Mouse (Mus musculus) cerebellum, adult (tissue): ENCODE measurements at regions not wholly inside any gene's neighbourhood (a gene's known extent, or its start where the extent isn't known, plus 50 kb on each side); places are given as distances from the start of the nearest gene placed in this dataset.
"Not testable (repeated sequence)": the region's sequence is repeated elsewhere in the genome, so short reads cannot be mapped to it uniquely, and the experiment has no call there.

Experiments used
- ATAC-seq: cut with Nextera tagmentation; 2 replicates; pipeline ENCODE4 v1.9.2; 2017; ENCODE audit warnings: mild to moderate bottlenecking, moderate library complexity, mixed read lengths; ENCODE audit not compliant: insufficient number of reproducible peaks, low FRiP score, low TSS enrichment

DNA sequence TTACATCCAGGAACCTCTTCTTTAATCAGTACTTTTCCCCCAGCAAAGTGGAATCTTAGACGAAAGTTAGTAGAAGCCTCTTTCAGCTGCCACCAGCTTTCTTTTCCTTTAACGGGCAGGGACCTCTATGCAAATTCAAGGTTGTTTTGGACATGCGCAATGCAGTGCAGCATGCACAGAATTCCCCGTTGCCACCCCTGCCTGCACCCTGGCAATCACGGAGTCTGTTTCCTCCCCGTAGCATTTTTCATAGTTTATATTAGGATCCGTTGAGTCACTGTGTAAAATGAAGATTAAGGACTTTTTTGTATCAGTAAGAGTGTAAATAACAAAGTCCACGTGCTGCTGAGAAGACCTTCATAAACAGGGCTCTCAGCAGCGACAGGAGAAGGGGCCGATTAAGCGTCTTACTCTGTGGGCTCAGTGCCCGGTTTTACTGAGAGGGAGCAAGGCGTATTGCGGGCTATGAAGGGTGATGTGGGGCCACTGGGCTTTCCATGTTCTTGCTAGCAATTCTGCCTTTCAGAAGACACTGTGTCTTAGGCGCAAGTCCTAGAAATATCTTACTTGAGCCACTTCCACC lies 212.5 kb downstream of the Fgf9 start:
- peak; percentile 36; the same call in 1 of the 2 replicates for ATAC-seq

DNA sequence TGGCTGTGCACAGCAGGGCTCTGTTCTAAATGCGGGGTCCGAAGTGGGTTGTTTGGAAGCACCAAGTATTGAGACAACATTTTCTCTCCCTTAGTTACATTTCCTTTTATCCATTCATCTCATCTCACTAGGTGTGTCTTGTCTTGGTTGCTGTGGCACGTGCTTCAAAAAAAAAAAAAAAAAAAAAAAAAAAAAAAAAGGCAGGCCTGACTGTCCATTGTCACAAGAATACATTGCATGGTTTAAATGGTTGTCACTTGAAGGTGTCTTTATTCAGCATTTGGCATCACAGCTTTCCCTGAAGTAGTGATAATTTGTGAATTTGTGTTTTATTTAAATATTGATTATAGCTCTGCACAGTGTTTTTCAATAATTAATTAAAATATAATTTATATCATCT lies 211.9 kb downstream of the Fgf9 start:
- no peak for ATAC-seq

DNA sequence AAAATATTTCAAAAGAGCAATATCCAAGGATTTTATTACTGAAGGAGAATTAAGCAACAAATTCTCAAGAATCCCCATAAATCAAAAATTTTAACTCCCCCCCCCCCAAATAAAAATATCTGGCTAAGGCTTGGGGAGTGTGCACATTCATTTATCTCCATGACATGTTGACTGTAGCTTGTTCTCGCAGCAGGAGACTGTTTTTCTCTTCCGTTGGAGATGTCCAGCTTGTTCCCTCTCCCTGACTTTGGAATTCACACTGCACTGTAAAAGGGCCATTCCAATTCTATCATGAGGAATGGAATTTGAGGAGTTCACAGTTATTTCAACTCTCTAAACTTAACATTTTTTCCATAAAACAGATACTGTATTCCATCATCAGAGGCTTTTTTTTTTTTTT lies 204.1 kb downstream of the Fgf9 start:
- ATAC-seq: not testable (repeated sequence)

DNA sequence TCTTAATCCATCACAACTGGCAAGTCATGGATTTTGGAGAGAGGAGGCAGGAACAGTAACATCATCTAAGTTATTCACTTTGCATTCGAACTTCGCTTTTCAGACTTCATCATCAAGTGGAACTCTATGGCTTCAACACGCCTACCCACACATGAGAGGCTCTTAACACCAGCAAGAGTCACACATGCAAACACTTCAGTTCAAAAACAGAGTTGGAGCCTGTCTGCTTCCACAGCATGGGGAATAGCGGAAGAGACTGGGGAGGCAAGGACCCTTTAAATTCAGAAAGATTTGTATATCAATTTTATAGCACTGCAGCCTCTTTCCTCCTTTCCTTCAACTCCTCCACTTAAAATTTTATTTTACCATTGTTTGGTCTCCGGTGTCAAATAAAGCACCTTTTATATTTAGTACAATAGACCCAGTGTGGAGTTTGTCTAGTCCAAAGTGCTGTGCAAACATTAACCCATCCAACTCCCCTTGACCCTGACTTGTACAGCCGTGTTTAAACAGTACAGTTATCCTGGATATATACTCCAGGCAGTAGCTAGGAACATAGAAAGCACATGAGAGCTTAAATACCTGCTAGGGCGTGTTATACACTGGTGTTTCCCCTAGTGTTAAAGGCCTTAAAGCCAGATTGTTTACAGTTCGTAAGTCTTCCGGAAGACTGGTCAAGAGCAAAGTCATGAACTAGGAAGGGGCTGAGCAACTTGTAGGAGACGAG lies 203.5 kb downstream of the Fgf9 start:
- ATAC-seq: no peak

DNA sequence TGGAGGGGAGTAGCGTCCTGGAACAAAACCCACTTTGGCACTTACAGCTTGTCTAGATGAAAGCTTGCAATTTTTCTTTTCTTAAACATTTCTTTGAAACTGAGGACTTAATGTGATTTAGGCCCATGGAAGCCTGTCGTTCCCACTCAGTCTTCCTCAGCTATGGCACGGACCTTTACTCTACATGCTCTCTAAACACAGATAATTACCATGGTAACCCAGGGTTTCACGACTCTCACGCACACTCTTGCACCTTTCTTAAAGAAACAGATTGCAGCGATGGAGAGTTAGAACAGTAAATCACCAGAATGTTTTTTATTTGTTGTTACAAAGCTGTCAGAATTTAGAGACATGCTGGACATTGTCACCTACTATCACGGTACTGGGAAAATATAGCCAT lies 195.0 kb downstream of the Fgf9 start:
- no peak for ATAC-seq

DNA sequence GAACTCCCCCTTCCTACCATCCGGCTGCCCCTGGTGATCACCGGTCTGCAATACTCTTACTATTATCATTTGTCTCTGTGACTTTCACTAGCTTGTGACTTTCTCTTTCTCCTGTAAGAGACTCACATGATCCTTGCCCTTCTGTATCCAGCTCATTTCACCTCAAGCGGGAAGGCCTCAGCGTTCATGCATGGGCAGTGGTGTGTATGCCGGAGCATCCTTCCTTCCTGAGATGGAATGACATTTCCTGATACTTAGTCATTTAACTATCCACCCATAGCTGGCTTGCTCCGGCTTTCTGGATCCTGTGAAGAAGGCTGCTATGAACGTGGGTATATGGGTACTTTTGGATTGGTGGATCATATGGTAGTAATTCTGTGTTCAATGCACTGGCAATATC lies 194.1 kb downstream of the Fgf9 start:
- ATAC-seq: no peak

DNA sequence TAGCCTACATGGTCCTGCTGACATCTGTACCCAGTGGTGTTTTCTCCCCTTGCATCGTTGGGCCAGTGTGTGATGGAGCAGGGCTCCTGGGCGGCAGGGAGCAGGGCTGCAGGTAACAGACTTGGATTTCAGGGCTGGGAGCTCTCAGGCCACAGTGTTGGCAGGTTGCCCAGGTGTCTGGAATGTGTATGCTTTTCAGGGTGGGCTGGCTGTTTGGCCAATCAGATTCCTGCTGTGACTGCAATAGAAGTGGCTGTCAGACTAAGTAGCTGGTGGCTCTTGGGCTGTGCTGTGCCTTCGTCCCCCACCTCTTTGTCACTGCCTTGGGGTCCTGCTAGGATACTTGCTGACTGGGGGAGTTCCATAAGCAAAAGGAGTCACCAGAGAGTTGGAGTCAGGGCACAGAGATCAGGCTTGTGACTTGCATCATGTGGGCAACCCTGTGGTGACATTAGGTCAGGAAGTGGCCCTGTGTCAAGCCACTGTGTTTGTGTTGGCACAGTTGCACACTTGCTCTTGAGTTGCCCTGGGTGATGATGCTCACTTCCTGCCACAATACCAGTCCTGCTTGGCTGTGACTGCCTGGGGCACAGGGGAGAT lies 183.1 kb downstream of the Fgf9 start:
- peak; percentile 20; the same call in 1 of the 2 replicates for ATAC-seq

DNA sequence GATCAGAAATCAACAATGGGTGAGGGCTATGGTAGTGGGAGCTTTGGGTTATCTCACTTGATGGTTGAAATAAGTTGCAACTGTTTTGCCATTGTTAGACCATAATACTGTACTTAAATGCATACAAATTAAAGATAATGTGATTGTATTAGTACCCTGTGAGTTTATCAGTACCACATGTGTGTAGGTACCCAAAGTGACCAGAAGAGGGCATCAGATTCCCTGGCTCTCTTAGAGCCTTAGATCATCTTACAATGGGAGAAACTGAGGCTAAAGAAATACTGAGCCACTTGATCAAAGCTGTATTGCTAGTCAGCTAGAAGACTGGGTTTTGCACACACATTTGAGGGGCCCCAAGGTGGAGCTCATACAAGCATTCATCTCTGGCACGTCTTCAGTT lies 155.5 kb downstream of the Fgf9 start:
- ATAC-seq: no peak

DNA sequence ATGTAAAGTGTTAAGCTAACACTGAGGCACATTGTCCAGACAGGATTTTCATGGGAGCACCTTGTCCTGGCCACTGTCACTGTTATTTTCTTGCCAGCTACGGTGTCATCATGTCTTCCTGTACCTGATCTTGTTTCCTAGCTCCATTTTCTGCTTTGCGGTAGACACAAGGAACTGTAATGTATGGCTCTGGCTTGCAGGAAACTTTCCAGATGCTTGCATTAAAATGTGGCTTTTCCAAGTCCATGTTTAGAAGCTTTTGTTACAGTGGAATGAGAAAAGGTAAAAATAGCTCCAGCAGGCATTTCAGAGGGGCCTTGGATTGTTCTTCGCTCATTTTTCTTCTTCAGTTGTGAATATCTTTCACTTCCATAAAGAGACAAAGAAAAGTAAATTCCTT lies 154.1 kb downstream of the Fgf9 start:
- ATAC-seq: no peak

DNA sequence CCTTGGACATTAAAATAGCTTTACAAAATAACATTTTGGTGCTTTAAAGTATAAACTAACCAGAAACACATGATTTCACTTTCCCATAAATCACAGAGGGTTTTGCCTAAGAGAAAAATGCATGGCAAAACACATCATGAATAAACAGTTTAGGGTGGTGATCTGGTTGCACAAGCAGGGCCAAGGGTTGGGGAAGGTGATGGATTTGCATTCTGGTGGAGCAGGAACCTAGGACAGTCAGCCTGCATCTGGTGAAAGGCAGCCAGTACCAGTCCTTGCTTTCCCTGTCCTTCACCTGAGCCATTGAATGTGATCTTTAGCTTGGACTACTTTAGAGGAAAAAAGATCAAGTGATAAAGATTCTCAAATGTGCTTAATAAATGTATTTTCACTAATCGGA lies 138.1 kb downstream of the Fgf9 start:
- ATAC-seq: no peak

DNA sequence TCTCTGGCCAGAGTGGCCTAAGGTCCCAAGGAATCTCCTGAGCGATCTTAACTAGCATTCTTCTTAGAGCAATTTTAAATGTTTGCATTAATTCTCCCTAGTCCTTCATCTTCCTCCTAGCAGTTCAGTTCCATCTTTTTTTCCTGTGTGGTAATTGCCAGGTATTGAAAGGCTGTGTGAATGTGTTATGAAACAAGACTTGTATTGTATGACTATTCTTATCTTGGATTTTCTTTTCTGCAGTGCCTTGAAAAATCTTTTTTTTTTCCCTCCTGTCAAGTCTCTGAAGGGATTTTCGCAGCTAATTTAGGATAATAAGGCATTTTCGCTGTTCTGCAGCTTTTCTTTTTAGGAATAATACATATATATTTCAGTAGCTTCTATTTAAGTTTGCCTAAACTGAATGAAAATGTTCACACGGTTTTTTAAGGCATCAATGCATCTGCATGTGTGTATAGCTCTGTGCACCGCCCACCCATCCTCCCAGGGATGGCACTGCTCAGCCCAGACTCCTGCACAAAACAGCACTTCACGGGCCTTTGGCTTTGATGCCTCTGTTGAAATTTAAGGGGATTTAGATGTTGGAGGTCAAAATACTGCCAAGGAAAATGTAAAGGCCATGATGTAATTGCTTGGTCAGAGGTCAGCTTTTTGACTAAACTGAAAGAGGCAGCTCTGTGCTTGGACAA lies 132.4 kb downstream of the Fgf9 start:
- ATAC-seq: no peak

DNA sequence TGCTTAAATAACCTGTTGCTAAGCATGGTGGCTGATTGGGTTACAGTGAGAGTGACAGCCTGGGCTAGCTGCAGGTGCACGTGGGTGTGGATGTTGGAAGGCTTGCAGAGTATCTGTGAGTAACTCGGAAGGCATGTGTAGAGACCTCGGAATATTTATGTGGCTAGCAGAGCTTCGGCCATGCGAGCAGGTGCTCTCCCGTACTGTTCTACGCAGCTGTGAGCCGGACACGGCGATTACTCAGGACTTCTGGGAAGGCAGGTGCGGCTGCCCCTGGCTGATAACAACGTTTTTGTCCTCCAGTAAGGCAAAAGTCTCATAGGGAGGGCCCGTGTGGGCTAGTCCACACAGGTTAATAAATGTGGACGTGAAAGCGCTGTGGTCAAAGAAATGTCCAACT lies 119.6 kb downstream of the Fgf9 start:
- ATAC-seq: no peak

DNA sequence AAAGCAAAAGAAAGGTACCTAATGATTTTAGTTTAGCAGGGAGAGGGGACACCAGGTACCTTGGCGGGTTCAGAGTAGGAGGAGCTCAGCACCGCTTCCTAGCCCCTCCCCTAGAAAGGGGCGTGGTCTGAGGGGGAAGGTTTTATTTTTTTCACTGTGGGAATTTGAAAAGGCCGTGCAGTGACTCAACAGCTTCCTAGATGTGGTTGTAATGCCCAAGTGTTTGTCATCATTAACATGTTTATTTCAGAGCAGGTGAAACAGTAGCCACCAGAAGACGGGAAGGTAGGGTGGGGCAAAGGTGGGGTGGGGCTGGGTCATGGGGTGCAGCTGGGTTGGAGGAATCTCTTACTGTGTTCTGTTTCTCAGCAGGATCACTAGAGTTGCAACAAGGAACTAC lies 112.5 kb downstream of the Fgf9 start:
- ATAC-seq: no peak

DNA sequence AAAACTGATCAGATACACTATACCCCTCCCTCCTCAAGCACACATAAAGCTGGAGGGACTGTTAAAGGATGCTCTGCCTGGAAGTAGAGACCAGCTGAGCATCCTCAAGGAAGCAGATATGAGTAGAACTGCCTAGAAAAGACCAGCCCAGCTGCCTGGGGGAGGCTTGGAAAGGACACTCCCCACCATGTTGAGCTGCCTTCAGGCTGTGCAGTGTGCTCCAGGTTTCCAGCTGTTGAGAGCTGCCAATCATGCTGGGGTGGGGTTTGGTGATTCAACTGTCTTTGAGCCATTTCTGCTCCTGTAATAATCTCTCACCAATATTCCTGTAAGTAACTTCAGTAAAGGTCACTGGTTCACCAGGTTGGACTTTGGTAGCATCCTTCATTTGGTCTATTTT lies 110.4 kb downstream of the Fgf9 start:
- ATAC-seq: no peak

DNA sequence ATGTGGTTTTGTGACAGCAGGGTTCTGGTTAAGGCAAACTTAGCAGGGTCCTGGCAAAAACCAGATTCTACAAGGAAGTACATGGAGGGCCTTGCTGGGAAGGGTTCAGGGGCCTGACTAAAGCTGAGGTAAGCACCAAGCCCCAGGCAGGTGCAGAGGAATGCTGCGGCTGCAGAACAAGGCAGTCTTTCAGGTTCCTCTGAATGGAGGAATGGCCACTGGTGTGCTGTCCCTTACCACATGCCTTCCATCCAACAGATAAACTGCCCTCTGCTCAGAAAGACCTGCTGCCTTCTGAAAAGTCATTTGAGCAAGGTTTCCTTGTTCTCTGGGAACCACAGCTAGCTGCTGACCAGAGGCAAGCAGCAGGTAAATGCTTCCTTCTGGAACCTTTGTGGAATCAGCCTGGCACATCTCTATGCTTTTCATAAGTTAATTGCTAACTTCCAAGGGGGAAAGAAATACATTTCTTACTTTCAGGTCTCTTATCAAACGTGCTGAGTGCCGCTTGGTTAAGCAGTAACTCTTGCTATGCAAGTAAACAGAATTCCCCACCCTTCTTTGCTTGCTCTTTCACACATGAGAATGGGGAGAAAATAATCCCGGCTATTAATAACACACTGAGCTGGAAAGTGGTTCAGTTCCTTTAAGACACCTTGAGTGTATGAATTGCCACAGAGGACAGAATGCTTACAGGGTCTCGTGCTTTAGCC lies 105.5 kb downstream of the Fgf9 start:
- ATAC-seq: no peak

DNA sequence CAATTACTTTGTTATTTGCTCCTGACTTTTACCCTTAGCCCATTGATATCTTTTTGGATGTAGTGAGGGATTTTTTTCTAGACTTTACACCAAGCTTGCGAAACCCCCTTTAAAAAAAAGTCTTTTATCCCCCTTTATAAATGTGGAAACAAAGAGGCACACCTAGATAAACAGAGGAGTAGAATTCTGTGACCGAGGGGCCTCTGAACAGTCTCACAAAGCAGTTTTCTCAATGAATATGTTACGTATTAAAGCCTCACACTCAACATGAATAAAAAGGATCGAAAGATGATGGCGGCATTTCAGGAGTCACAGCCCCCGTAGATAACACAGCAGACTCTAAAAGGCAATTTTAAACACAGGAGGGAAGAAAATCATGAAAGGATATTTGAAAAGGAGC lies 104.2 kb downstream of the Fgf9 start:
- ATAC-seq: no peak

DNA sequence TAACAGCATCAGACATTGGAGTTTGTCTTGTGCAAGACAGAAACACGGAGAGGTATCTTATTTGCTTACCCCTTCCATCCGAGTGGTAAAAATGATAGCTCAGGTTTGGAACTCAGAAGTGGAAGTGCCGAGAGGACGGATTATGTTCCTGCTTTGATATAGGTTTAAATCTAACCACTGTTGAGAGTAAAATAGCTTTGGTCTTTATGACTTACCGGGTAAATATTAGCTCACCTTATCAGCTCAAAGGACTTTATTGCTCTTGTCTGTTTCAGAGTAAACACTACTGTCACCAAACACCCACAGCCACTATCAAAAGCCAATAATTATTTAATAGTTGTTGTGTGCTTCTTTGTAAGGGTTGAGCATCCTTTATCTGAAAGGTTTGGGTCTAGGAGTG lies 98.6 kb downstream of the Fgf9 start:
- no peak for ATAC-seq
